Mouse (Mus musculus) myocyte (in vitro differentiated cells): ENCODE results near the gene Insr. TPM values are rescaled to one million over a fixed set of nuclear protein-coding genes. Genes with fewer than 3 reads are reported as not detected.
"Not testable (repeated sequence)": the region's sequence is repeated elsewhere in the genome, so short reads cannot be mapped to it uniquely, and the experiment has no call there.

ENCODE experiments used
- H3K27me3 ChIP-seq: one replicate; pipeline ENCODE4 v1.6.1; 2011; ENCODE audit not compliant: control insufficient read depth, insufficient read depth, insufficient read length
- H3K36me3 ChIP-seq: one replicate; pipeline ENCODE4 v1.6.1; 2011; ENCODE audit not compliant: control insufficient read depth, insufficient read depth
- H3K4me2 ChIP-seq: one replicate; pipeline ENCODE4 v1.6.1; 2011; ENCODE audit warnings: low read depth, control low read depth
- H3K4me3 ChIP-seq: one replicate; pipeline ENCODE4 v1.5.1; 2011; ENCODE audit warnings: mild to moderate bottlenecking, control low read depth, moderate library complexity
- H3K79me2 ChIP-seq: one replicate; pipeline ENCODE4 v1.6.1; 2011; ENCODE audit not compliant: control insufficient read depth, insufficient read depth
- H3ac ChIP-seq: one replicate; pipeline ENCODE4 v1.6.1; 2011; ENCODE audit not compliant: control insufficient read depth, insufficient read length
- CEBPB ChIP-seq: IDR thresholded peaks from 2 replicates; pipeline ENCODE4 v1.6.1; 2011; ENCODE audit warnings: mild to moderate bottlenecking, moderate library complexity; ENCODE audit not compliant: poor library complexity, insufficient read depth, severe bottlenecking
- E2F4 ChIP-seq: IDR thresholded peaks from one replicate; pipeline ENCODE4 v1.6.1; 2011; ENCODE audit warnings: mild to moderate bottlenecking, control low read depth, moderate library complexity; ENCODE audit not compliant: insufficient read depth
- MAX ChIP-seq: IDR thresholded peaks from one replicate; pipeline ENCODE4 v1.6.1; 2011; ENCODE audit warnings: low read depth, mild to moderate bottlenecking, control low read depth
- MYOD1 ChIP-seq, 3 experiments: IDR thresholded peaks; one replicate each; pipeline ENCODE4 v1.6.1; 2011; ENCODE audit warnings: control low read depth in 2 of 3, low read depth in 2 of 3, mild to moderate bottlenecking in 2 of 3, moderate library complexity in 1 of 3; ENCODE audit not compliant: insufficient read length in 2 of 3, control insufficient read depth in 1 of 3
- MYOG ChIP-seq, 3 experiments: IDR thresholded peaks; one replicate each; pipeline ENCODE4 v1.6.1; 2011; ENCODE audit warnings: control low read depth in 2 of 3, low read depth in 2 of 3, mild to moderate bottlenecking in 2 of 3; ENCODE audit not compliant: insufficient read length in 2 of 3, control insufficient read depth in 1 of 3, insufficient read depth in 1 of 3
- POLR2A ChIP-seq: IDR thresholded peaks from one replicate; pipeline ENCODE4 v1.6.1; 2011; ENCODE audit warnings: low read depth, mild to moderate bottlenecking, control low read depth, moderate library complexity; ENCODE audit not compliant: insufficient read length
- POLR2AphosphoS2 ChIP-seq: IDR thresholded peaks from one replicate; pipeline ENCODE4 v1.6.1; 2011; ENCODE audit warnings: low read depth, control low read depth; ENCODE audit not compliant: insufficient read length
- REST ChIP-seq: IDR thresholded peaks from one replicate; pipeline ENCODE4 v1.6.1; 2011; ENCODE audit warnings: mild to moderate bottlenecking, control low read depth, moderate library complexity; ENCODE audit not compliant: insufficient read depth, insufficient read length
- SRF ChIP-seq: IDR thresholded peaks from one replicate; pipeline ENCODE4 v1.6.1; 2011; ENCODE audit warnings: low read depth; ENCODE audit not compliant: control insufficient read depth, insufficient read length
- TCF12 ChIP-seq: IDR thresholded peaks from one replicate; pipeline ENCODE4 v1.6.1; 2011; ENCODE audit warnings: mild to moderate bottlenecking, control low read depth; ENCODE audit not compliant: poor library complexity, insufficient read depth, severe bottlenecking
- TCF3 ChIP-seq: IDR thresholded peaks from one replicate; pipeline ENCODE4 v1.6.1; 2011; ENCODE audit warnings: low read depth, control low read depth; ENCODE audit not compliant: insufficient read length
- USF1 ChIP-seq: IDR thresholded peaks from one replicate; pipeline ENCODE4 v1.6.1; 2011; ENCODE audit warnings: low read depth, mild to moderate bottlenecking, control low read depth, moderate library complexity
- polyA plus RNA-seq: library from polyadenylated mRNA; unstranded; fragments of >200 nt; fragmentation: generic; extraction: Trizol; gene quantifications from one replicate; pipeline ENCODE4 v1.2.1, GENCODE M21; 2012; ENCODE audit warnings: missing spikeins

The Insr gene
- polyA plus RNA-seq: 4.6 TPM

DNA sequence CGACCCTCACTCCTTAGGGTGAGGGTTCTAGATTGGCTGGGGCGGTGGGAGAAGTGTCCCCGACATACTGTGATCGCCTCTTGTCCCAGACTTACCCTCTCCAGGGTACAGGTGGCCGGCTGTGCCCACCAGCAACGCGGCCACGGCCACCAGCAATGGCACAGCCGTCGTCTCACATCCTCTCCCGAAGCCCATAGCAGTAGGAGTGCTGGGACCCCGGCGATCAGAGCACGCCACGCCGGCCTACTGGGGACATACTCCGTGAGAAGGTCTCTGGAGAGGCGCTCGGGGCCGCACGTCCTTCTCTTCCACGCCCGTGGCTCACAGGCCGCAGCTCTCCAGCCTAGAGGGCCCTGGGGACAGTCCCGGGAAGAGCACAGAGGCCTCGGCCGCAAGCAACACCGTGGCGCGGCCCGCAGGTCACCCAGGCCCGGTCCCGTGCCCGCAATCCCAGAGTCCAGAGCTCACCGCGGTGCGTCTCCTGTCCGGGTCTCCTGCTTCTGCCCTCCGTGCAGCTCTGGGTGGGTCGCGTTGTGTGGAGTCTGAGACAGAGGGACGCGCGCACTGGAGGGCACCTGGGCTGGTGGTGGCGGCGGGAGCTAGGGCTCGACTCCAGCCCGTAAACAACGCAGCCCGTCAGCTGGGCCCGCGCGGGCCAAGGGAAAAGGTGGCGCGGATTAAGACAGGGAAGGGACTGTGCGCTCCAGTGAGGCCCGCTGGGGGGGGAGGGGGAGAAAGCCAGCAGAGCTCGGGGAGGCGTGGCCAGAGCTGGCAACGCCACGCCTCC is at the start of gene Insr:
Gene Insr, minus strand, starts transcription at position 684 of the 787 bp plus-strand sequence.
- peak; percentile 81 for TF ChIP-seq POLR2AphosphoS2
- no peak for TF ChIP-seq TCF12
- no peak for TF ChIP-seq MAX
- TF ChIP-seq E2F4: peak; percentile 26
- peak in 2 of 3 experiments; percentile 62 to 83 for TF ChIP-seq MYOG (IDR thresholded peaks at IDR 0.05; ENCODE audit: control insufficient read depth in 1 of 3, insufficient read depth in 1 of 3, insufficient read length in 2 of 3, low read depth in 2 of 3)
- TF ChIP-seq USF1: no peak
- peak in 2 of 3 experiments; percentile 30 to 63 for TF ChIP-seq MYOD1 (IDR thresholded peaks at IDR 0.05; ENCODE audit: control insufficient read depth in 1 of 3, insufficient read length in 2 of 3, low read depth in 2 of 3)
- TF ChIP-seq POLR2A: peak; percentile 90
- TF ChIP-seq CEBPB: no peak
- H3K36me3 ChIP-seq: no peaks in the 10 kb centered on the region
- peaks cover 26% of the 10 kb centered on the region for H3K79me2 ChIP-seq
- no peaks in the 10 kb centered on the region for H3K27me3 ChIP-seq
- H3K4me2 ChIP-seq: peak within 1 kb of the TSS; percentile 91
- peak within 1 kb of the TSS; percentile 58 for H3ac ChIP-seq
- H3K4me3 ChIP-seq: peak within 1 kb of the TSS; percentile 71

DNA sequence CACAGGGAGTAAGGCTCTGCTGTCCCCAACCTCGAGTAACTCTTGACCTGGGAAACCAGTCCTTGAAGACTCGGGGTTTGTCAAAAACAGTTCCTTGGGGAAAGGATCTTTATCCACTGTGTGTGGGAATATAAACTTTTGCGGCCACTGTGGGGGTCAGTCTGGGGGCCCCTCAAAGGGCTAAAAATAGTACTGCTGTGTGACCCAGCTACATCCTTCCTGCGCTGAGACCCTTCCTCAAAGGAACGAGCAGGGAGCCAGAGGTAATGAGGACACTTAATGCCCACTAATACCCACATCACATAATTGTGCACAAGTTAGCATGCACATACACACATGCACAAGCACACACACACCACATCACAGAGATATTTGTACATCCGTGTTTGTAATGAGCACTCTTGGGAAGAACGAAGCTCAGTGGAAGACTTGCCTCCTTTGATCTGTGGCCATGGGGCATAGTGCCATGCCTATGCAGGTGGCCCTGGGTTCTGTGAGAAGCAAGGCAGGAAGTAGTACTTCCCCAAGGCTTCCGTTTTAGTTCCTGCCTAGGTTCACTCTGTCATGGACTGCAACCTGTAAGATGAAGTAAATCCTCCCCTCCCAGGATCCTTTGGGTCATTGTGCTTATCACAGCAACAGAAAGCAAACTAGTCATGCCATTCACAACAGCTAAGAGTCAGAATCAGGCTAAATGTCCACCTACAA is 48.3 kb upstream of the Insr start:
- Histone ChIP-seq H3K79me2 (no peaks in the 10 kb centered on the region), H3K4me3 (no peak overlapping the region), H3ac (no peak overlapping the region), H3K36me3 (no peaks in the 10 kb centered on the region), H3K4me2 (no peak overlapping the region), H3K27me3 (no peaks in the 10 kb centered on the region)
- no peak for TF ChIP-seq TCF3
- no peak for TF ChIP-seq POLR2AphosphoS2
- no peak for TF ChIP-seq MYOD1 (IDR thresholded peaks at IDR 0.05; ENCODE audit: control insufficient read depth in 1 of 3, insufficient read length in 2 of 3, low read depth in 2 of 3)
- TF ChIP-seq POLR2A: no peak
- no peak for TF ChIP-seq CEBPB
- no peak for TF ChIP-seq USF1
- TF ChIP-seq SRF: no peak
- TF ChIP-seq MAX: no peak
- TF ChIP-seq TCF12: no peak

DNA sequence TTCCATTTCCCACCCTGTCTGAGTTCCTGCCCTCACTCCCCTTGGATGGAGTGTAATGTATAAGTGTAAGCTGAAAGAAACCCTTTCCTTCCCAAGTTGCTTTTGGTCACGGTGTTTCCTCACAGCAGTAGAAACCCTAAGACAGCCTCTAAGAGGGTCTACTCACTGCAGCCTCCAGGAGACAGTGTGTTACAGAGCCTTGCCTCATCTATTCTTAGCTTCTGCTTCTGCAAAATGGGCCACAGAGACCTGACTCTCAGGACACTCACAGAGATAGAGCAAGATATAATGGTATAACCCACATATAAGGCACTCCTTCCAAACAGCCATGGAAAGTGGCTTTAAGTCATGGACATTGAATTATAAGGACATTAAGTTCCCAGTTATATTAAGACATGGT is 47.6 kb upstream of the Insr start:
- Histone ChIP-seq H3K79me2 (no peaks in the 10 kb centered on the region), H3K4me3 (no peak overlapping the region), H3K4me2 (no peak overlapping the region), H3K36me3 (no peaks in the 10 kb centered on the region), H3K27me3 (no peaks in the 10 kb centered on the region), H3ac (no peak overlapping the region)
- no peak for TF ChIP-seq E2F4
- no peak for TF ChIP-seq MYOD1 (IDR thresholded peaks at IDR 0.05; ENCODE audit: control insufficient read depth in 1 of 3, insufficient read length in 2 of 3, low read depth in 2 of 3)
- TF ChIP-seq SRF: no peak
- TF ChIP-seq MYOG (IDR thresholded peaks at IDR 0.05; ENCODE audit: control insufficient read depth in 1 of 3, insufficient read depth in 1 of 3, insufficient read length in 2 of 3, low read depth in 2 of 3): no peak
- TF ChIP-seq REST: no peak
- TF ChIP-seq MAX: no peak
- TF ChIP-seq USF1: no peak
- TF ChIP-seq TCF12: no peak
- TF ChIP-seq POLR2AphosphoS2: no peak

DNA sequence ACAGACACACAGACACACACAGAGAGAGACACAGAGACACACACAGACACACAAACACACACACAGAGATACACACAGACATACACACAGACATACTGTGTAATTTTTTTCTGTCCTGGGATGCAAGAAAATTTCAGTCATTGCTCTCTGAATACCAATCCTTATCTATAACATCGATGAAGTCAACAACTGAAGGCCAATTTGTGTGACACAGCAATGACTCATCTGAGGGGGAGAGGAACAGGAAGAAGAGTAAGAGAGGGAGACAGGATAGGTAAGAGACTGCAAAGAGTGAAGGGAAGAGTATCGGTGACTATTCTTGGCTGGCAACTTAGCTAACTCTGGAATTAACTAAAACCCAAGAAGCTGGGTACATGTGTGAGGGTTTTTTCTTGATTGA is 44.8 kb upstream of the Insr start:
- no peaks in the 10 kb centered on the region for H3K36me3 ChIP-seq
- H3ac ChIP-seq: no peak overlapping the region
- H3K27me3 ChIP-seq: no peaks in the 10 kb centered on the region
- no peak overlapping the region for H3K4me3 ChIP-seq
- no peaks in the 10 kb centered on the region for H3K79me2 ChIP-seq
- TF ChIP-seq TCF3: no peak
- TF ChIP-seq TCF12: no peak
- TF ChIP-seq POLR2AphosphoS2: no peak
- no peak for TF ChIP-seq SRF
- no peak overlapping the region for H3K4me2 ChIP-seq

DNA sequence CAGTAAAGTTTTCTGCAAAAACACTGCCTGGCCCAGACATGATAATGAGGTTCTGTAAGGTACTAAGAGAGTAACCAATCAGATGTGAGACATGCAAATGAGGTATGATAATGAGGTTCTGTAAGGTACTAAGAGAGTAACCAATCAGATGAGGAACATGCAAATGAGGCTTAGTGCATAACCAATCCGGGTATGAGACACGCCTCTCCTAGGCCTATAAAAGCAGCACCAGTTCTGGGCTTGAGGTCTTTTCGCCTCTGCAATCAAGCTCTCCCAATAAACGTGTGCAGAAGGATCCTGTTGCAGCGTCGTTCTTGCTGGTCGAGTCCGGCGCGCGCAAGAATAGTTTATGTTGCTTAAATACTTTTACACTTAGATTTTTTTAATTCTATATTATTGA is 39.9 kb upstream of the Insr start:
- not testable (repeated sequence) for H3K4me3 ChIP-seq, H3K79me2 ChIP-seq, H3K4me2 ChIP-seq, H3K27me3 ChIP-seq, H3K36me3 ChIP-seq, H3ac ChIP-seq
